Mouse (Mus musculus) kidney, adult 2 months (tissue): ENCODE measurements around the gene Dstyk.

Experiments used
- CTCF ChIP-seq: fragments of 200-500 bp; conservative IDR thresholded peaks from 2 replicates; pipeline ENCODE4 v1.5.1; 2011; ENCODE audit warnings: low read depth, mild to moderate bottlenecking, control low read depth, low read length, moderate library complexity, mixed read lengths; ENCODE audit not compliant: insufficient read depth, insufficient read length
- POLR2A ChIP-seq: fragments of 200-500 bp; IDR thresholded peaks from one replicate; pipeline ENCODE4 v1.6.1; 2011; ENCODE audit warnings: low read depth, low read length, control low read depth

GRCm38 (mm10) chr1:132374873-132375244 is 42.5 kb upstream of the Dstyk start:
- no peak for TF ChIP-seq CTCF
- no peak for TF ChIP-seq POLR2A
